Mouse (Mus musculus) midbrain, embryonic 14.5 days (tissue): ENCODE measurements around the gene Lime1. TPM values are rescaled to one million over a fixed set of nuclear protein-coding genes. Genes with fewer than 3 reads are reported as not detected.
A peak's percentile ranks its signal among the peaks of the same experiment; 100 is the strongest.

Experiments
- ATAC-seq: fragments of 200-750 bp; cut with Nextera tagmentation; 2 replicates; pipeline ENCODE4 v1.8.0; 2017; ENCODE audit warnings: moderate number of reproducible peaks, moderate library complexity; ENCODE audit not compliant: low FRiP score, low TSS enrichment
- DNase-seq: peaks from one replicate; pipeline ENCODE4 v3.0.0-alpha.2; 2015
- H3K27ac ChIP-seq: fragments of 300-500 bp; sonication (generic); replicated peaks from 2 replicates; pipeline ENCODE4 v1.5.1; 2014; ENCODE audit warnings: mild to moderate bottlenecking, low read depth, low read length, moderate library complexity
- H3K27me3 ChIP-seq: fragments of 300-500 bp; sonication (generic); 2 replicates; pipeline ENCODE4 v1.6.1; 2014; ENCODE audit warnings: low read length, control low read depth, mixed read lengths; ENCODE audit not compliant: control insufficient read depth, insufficient read depth
- H3K36me3 ChIP-seq: fragments of 300-500 bp; sonication (generic); 2 replicates; pipeline ENCODE4 v1.6.1; 2014; ENCODE audit warnings: low read length, control low read depth; ENCODE audit not compliant: control insufficient read depth, insufficient read depth
- H3K4me1 ChIP-seq: fragments of 300-500 bp; sonication (generic); 2 replicates; pipeline ENCODE4 v1.6.1; 2014; ENCODE audit warnings: mild to moderate bottlenecking, antibody characterized with exemption, low read length, control low read depth; ENCODE audit not compliant: control insufficient read depth, insufficient read depth
- H3K4me2 ChIP-seq: fragments of 300-500 bp; sonication (generic); 2 replicates; pipeline ENCODE4 v1.6.1; 2014; ENCODE audit warnings: mild to moderate bottlenecking, low read length, moderate library complexity
- H3K4me3 ChIP-seq: fragments of 300-500 bp; sonication (generic); replicated peaks from 2 replicates; pipeline ENCODE4 v1.5.1; 2014; ENCODE audit warnings: low read depth, low read length
- H3K9ac ChIP-seq: fragments of 300-500 bp; sonication (generic); replicated peaks from 2 replicates; pipeline ENCODE4 v1.6.1; 2014; ENCODE audit warnings: mild to moderate bottlenecking, low read length, moderate library complexity
- H3K9me3 ChIP-seq: fragments of 300-500 bp; sonication (generic); 2 replicates; pipeline ENCODE4 v1.6.1; 2016; ENCODE audit warnings: low read length, control low read depth, mixed read lengths; ENCODE audit not compliant: control insufficient read depth
- WGBS: fragments of 180-500 bp; shearing (Covaris S2); extraction: QIAGEN DNeasy Blood & Tissue Kit; methylation state at CpG from one replicate; pipeline ENCODE4 v1.1.7; 2014; 5-methylcytosine and 5-hydroxymethylcytosine counted together
- polyA plus RNA-seq: library from polyadenylated mRNA; unstranded; fragments of >200 nt; fragmentation: Nextera tagmentation; extraction: Ambion mirVana; gene quantifications from 2 replicates; pipeline ENCODE4 v1.2.1, GENCODE M21; 2014

Lime1 gene
- 43.7 and 50.1 TPM in 2 replicates for polyA plus RNA-seq

GRCm38 (mm10) chr2:181379778-181380177, at the start of gene Lime1:
Lime1 (plus strand) TSS chr2:181380078.
- 94% methylated on average over 12 of the region's 12 CpGs for WGBS
- Histone ChIP-seq H3K9ac (no peak within 1 kb of the TSS), H3K36me3 (peaks cover 65% of the 10 kb centered on the region), H3K4me2 (no peak within 1 kb of the TSS), H3K4me1 (no peaks in the 10 kb centered on the region), H3K27me3 (no peaks in the 10 kb centered on the region), H3K27ac (no peak within 1 kb of the TSS), H3K4me3 (no peak within 1 kb of the TSS), H3K9me3 (no peaks in the 10 kb centered on the region)
- DNase-seq (no peak), ATAC-seq (no peak)

- Histone ChIP-seq H3K27me3 (no peaks in the 10 kb centered on the region), H3K27ac (no peak overlapping the region), H3K36me3 (peaks cover 68% of the 10 kb centered on the region), H3K4me1 (no peaks in the 10 kb centered on the region), H3K9ac (no peak overlapping the region), H3K4me3 (no peak overlapping the region), H3K4me2 (no peak overlapping the region), H3K9me3 (no peaks in the 10 kb centered on the region)
- ATAC-seq (no peak), DNase-seq (no peak)
These were observed 47.3 kb upstream of the Lime1 start for GRCm38 (mm10) chr2:181332542-181332941.

- H3K4me2 ChIP-seq, result no peak overlapping the region
- no peaks in the 10 kb centered on the region for H3K9me3 ChIP-seq
- H3K27me3 ChIP-seq, result no peaks in the 10 kb centered on the region
- peaks cover 68% of the 10 kb centered on the region for H3K36me3 ChIP-seq
- ATAC-seq, result no peak
- no peaks in the 10 kb centered on the region for H3K4me1 ChIP-seq
- WGBS, result 52% methylated on average over 3 of the region's 3 CpGs
- no peak overlapping the region for H3K4me3 ChIP-seq
- DNase-seq, result peak; percentile 84
- no peak overlapping the region for H3K9ac ChIP-seq
- H3K27ac ChIP-seq, result no peak overlapping the region
These were observed 45.9 kb upstream of the Lime1 start for GRCm38 (mm10) chr2:181334023-181334422.

- DNase-seq (no peak), ATAC-seq (no peak)
- Histone ChIP-seq H3K9ac (no peak overlapping the region), H3K4me3 (no peak overlapping the region), H3K4me1 (no peaks in the 10 kb centered on the region), H3K36me3 (peaks cover 73% of the 10 kb centered on the region), H3K4me2 (no peak overlapping the region), H3K9me3 (no peaks in the 10 kb centered on the region), H3K27ac (no peak overlapping the region), H3K27me3 (no peaks in the 10 kb centered on the region)
- WGBS, result 86% methylated on average over 4 of the region's 4 CpGs
These were observed 39.5 kb upstream of the Lime1 start for GRCm38 (mm10) chr2:181340426-181340825.

- Histone ChIP-seq H3K9me3 (no peaks in the 10 kb centered on the region), H3K4me3 (no peak overlapping the region), H3K36me3 (peaks cover 71% of the 10 kb centered on the region), H3K27ac (no peak overlapping the region), H3K27me3 (no peaks in the 10 kb centered on the region), H3K4me2 (no peak overlapping the region), H3K9ac (no peak overlapping the region), H3K4me1 (no peaks in the 10 kb centered on the region)
- 93% methylated on average over 6 of the region's 6 CpGs for WGBS
- DNase-seq (no peak), ATAC-seq (no peak)
These were observed 37.1 kb upstream of the Lime1 start for GRCm38 (mm10) chr2:181342766-181343165.

GRCm38 (mm10) chr2:181356780-181357179, 23.1 kb upstream of the Lime1 start:
- DNase-seq, result no peak
- 89% methylated on average over 3 of the region's 3 CpGs for WGBS
- Histone ChIP-seq H3K27me3 (no peaks in the 10 kb centered on the region), H3K4me2 (no peak overlapping the region), H3K36me3 (peaks cover 87% of the 10 kb centered on the region), H3K4me1 (no peaks in the 10 kb centered on the region), H3K9ac (no peak overlapping the region), H3K9me3 (no peaks in the 10 kb centered on the region), H3K27ac (no peak overlapping the region), H3K4me3 (no peak overlapping the region)
- ATAC-seq, result no peak

- DNase-seq, result no peak
- no peak for ATAC-seq
- H3K4me2 ChIP-seq, result peak overlapping the region; percentile 98
- no peaks in the 10 kb centered on the region for H3K27me3 ChIP-seq
- WGBS, result 86% methylated on average over 3 of the region's 3 CpGs
- no peak overlapping the region for H3K27ac ChIP-seq
- H3K9ac ChIP-seq, result peak overlapping the region; percentile 86
- no peaks in the 10 kb centered on the region for H3K9me3 ChIP-seq
- peak overlapping the region; percentile 85 for H3K4me3 ChIP-seq
- peaks cover 26% of the 10 kb centered on the region for H3K4me1 ChIP-seq
- peaks cover 45% of the 10 kb centered on the region for H3K36me3 ChIP-seq
These were observed 15.9 kb upstream of the Lime1 start for GRCm38 (mm10) chr2:181363946-181364345.

- Histone ChIP-seq H3K4me1 (peaks cover 31% of the 10 kb centered on the region), H3K4me3 (peak overlapping the region; percentile 85), H3K27me3 (no peaks in the 10 kb centered on the region), H3K9me3 (no peaks in the 10 kb centered on the region), H3K27ac (peak overlapping the region; percentile 88), H3K9ac (peak overlapping the region; percentile 86), H3K36me3 (peaks cover 44% of the 10 kb centered on the region), H3K4me2 (peak overlapping the region; percentile 98)
- 10% methylated on average over 14 of the region's 14 CpGs for WGBS
- DNase-seq (no peak), ATAC-seq (no peak)
These were observed 15.4 kb upstream of the Lime1 start for GRCm38 (mm10) chr2:181364487-181364859.

GRCm38 (mm10) chr2:181364860-181365596, 14.8 kb upstream of the Lime1 start, which contains the start of the genes Zgpat and Arfrp1:
Zgpat (plus strand) TSS chr2:181364928.
Arfrp1 (minus strand) TSS chr2:181365404.
- H3K4me3 ChIP-seq, result peak within 1 kb of the TSS; percentile 85
- H3K9me3 ChIP-seq, result no peaks in the 10 kb centered on the region
- under 1% methylated on average over 71 of the region's 71 CpGs for WGBS
- peaks cover 33% of the 10 kb centered on the region for H3K4me1 ChIP-seq
- DNase-seq, result peak; percentile 93
- peak within 1 kb of the TSS; percentile 98 for H3K4me2 ChIP-seq
- no peaks in the 10 kb centered on the region for H3K27me3 ChIP-seq
- H3K36me3 ChIP-seq, result peaks cover 42% of the 10 kb centered on the region
- H3K9ac ChIP-seq, result peak within 1 kb of the TSS; percentile 86
- peak within 1 kb of the TSS; percentile 88 for H3K27ac ChIP-seq
- ATAC-seq, result peak; percentile 92
